Mouse (Mus musculus) lung, adult 2 months (tissue): ENCODE measurements around the gene Gxylt2. TPM values are rescaled to one million over a fixed set of nuclear protein-coding genes. Genes with fewer than 3 reads are reported as not detected.

Experiments
- DNase-seq: peaks from one replicate; pipeline ENCODE4 v3.0.0; 2022
- H3K4me1 ChIP-seq: fragments of 200-500 bp; 2 replicates; pipeline ENCODE4 v1.6.1; 2011; ENCODE audit warnings: low read length; ENCODE audit not compliant: control insufficient read depth, insufficient read depth
- H3K4me3 ChIP-seq: fragments of 200-500 bp; replicated peaks from 2 replicates; pipeline ENCODE3; 2011; ENCODE audit warnings: low read depth, mild to moderate bottlenecking, control low read depth, low read length; ENCODE audit errors: extremely low read depth
- CTCF ChIP-seq: fragments of 200-500 bp; IDR thresholded peaks from 2 replicates; pipeline ENCODE4 v1.5.1; 2011; ENCODE audit warnings: mild to moderate bottlenecking, low read length, control low read depth; ENCODE audit not compliant: insufficient read depth
- POLR2A ChIP-seq: fragments of 200-500 bp; IDR thresholded peaks from 2 replicates; pipeline ENCODE4 v1.6.1; 2011; ENCODE audit warnings: low read depth, mild to moderate bottlenecking, control low read depth, low read length, borderline replicate concordance; ENCODE audit errors: extremely low read depth
- WGBS: fragments of 180-500 bp; shearing (Covaris S2); methylation state at CpG from one replicate; pipeline ENCODE4 v1.1.7; 2018; 5-methylcytosine and 5-hydroxymethylcytosine counted together
- polyA plus RNA-seq: library from polyadenylated mRNA; depleted of rRNA; stranded (reverse); fragments of >200 nt; gene quantifications from 2 replicates; pipeline ENCODE4 v1.2.3, GENCODE M21; 2012; rRNA removed

Gxylt2 gene
- polyA plus RNA-seq, 1 experiment: 1.7 TPM

GRCm38 (mm10) chr6:100831751-100832150 is 127.2 kb downstream of the Gxylt2 start:
- TF ChIP-seq POLR2A (no peak), CTCF (no peak)
- 63% methylated on average over 6 of the region's 6 CpGs for WGBS
- H3K4me3 ChIP-seq: no peak overlapping the region
- peaks cover 11% of the 10 kb centered on the region for H3K4me1 ChIP-seq
- DNase-seq: no peak

GRCm38 (mm10) chr6:100833355-100833754 is 128.8 kb downstream of the Gxylt2 start, which contains the start of gene Ppp4r2:
Gene Ppp4r2, plus strand, starts transcription at chr6:100833622.
- TF ChIP-seq CTCF (no peak), POLR2A (peak; percentile 31; the same call in 1 of the 2 replicates)
- Histone ChIP-seq H3K4me3 (peak within 1 kb of the TSS; percentile 98), H3K4me1 (peaks cover 13% of the 10 kb centered on the region)
- DNase-seq: peak; percentile 90
- 1% methylated on average over 45 of the region's 50 CpGs for WGBS

- Histone ChIP-seq H3K4me1 (peaks cover 13% of the 10 kb centered on the region), H3K4me3 (peak overlapping the region; percentile 98)
- no peak for TF ChIP-seq CTCF
- 0 out of 2 replicates have a peak, but pooled peaks have one; percentile 3 for TF ChIP-seq POLR2A
- peak; percentile 59 for DNase-seq
- WGBS: under 1% methylated on average over 71 of the region's 72 CpGs
Measured at GRCm38 (mm10) chr6:100833811-100834481, 129.4 kb downstream of the Gxylt2 start.

GRCm38 (mm10) chr6:100834489-100835160 is 130.1 kb downstream of the Gxylt2 start:
- no peak for TF ChIP-seq POLR2A
- TF ChIP-seq CTCF: no peak
- peak overlapping the region; percentile 98 for H3K4me3 ChIP-seq
- WGBS: 33% methylated on average over 9 of the region's 9 CpGs
- H3K4me1 ChIP-seq: peaks cover 17% of the 10 kb centered on the region
- no peak for DNase-seq

GRCm38 (mm10) chr6:100845058-100845457 is 140.5 kb downstream of the Gxylt2 start:
- Histone ChIP-seq H3K4me1 (peaks cover 12% of the 10 kb centered on the region), H3K4me3 (no peak overlapping the region)
- WGBS: 77% methylated on average over 4 of the region's 4 CpGs
- TF ChIP-seq CTCF (no peak), POLR2A (no peak)
- DNase-seq: no peak

GRCm38 (mm10) chr6:100847264-100847663 is 142.7 kb downstream of the Gxylt2 start:
- TF ChIP-seq CTCF (no peak), POLR2A (no peak)

GRCm38 (mm10) chr6:100848682-100849375 is 144.3 kb downstream of the Gxylt2 start:
- TF ChIP-seq POLR2A (no peak), CTCF (no peak)
- WGBS: 63% methylated on average over 9 of the region's 9 CpGs
- DNase-seq: no peak
- H3K4me3 ChIP-seq: no peak overlapping the region
- H3K4me1 ChIP-seq: peaks cover 26% of the 10 kb centered on the region

More at GRCm38 (mm10) chr6:100847264-100847663, 142.7 kb downstream of the Gxylt2 start:
- 66% methylated on average over 5 of the region's 5 CpGs for WGBS
- Histone ChIP-seq H3K4me1 (peaks cover 26% of the 10 kb centered on the region), H3K4me3 (no peak overlapping the region)
- DNase-seq: no peak

- TF ChIP-seq CTCF (no peak), POLR2A (no peak)
- Histone ChIP-seq H3K4me1 (peaks cover 28% of the 10 kb centered on the region), H3K4me3 (no peak overlapping the region)
- DNase-seq: no peak
- WGBS: 57% methylated on average over 9 of the region's 9 CpGs
Measured at GRCm38 (mm10) chr6:100850671-100851081, 146.1 kb downstream of the Gxylt2 start.

- 69% methylated on average over 5 of the region's 5 CpGs for WGBS
Measured at GRCm38 (mm10) chr6:100851083-100851482, 146.5 kb downstream of the Gxylt2 start.

More at GRCm38 (mm10) chr6:100851083-100851482, 146.5 kb downstream of the Gxylt2 start:
- Histone ChIP-seq H3K4me3 (no peak overlapping the region), H3K4me1 (peaks cover 28% of the 10 kb centered on the region)
- no peak for DNase-seq
- TF ChIP-seq POLR2A: no peak
- TF ChIP-seq CTCF: no peak

Other genes starting within 250 kb of the Gxylt2 start
- 3.0 and 3.2 TPM in 2 replicates for gene Shq1, start 33.6 kb upstream of the Gxylt2 start, polyA plus RNA-seq
- 14.1 and 20.9 TPM in 2 replicates for gene Ppp4r2, start 128.9 kb downstream of the Gxylt2 start, polyA plus RNA-seq